Mouse (Mus musculus) olfactory bulb, adult 2 months (tissue): ENCODE measurements around the gene Prpf39. TPM values are rescaled to one million over a fixed set of nuclear protein-coding genes. Genes with fewer than 3 reads are reported as not detected.

ENCODE experiments used
- H3K27ac ChIP-seq: fragments of 200-500 bp; 2 replicates; pipeline ENCODE4 v1.5.1; 2012; ENCODE audit warnings: low read depth, low read length; ENCODE audit not compliant: insufficient read depth
- H3K4me1 ChIP-seq: fragments of 200-500 bp; 2 replicates; pipeline ENCODE4 v1.6.1; 2012; ENCODE audit warnings: low read length; ENCODE audit not compliant: control insufficient read depth, insufficient read depth
- H3K4me3 ChIP-seq: fragments of 200-500 bp; 2 replicates; pipeline ENCODE4 v1.5.1; 2012; ENCODE audit warnings: mild to moderate bottlenecking, low read depth, low read length, moderate library complexity; ENCODE audit not compliant: insufficient read depth
- CTCF ChIP-seq: fragments of 200-500 bp; IDR thresholded peaks from 2 replicates; pipeline ENCODE4 v1.5.1; 2012; ENCODE audit warnings: low read depth, mild to moderate bottlenecking, low read length, moderate library complexity; ENCODE audit not compliant: insufficient read depth
- POLR2A ChIP-seq: fragments of 200-500 bp; IDR thresholded peaks from 2 replicates; pipeline ENCODE4 v1.6.1; 2012; ENCODE audit warnings: mild to moderate bottlenecking, low read depth, low read length, moderate library complexity; ENCODE audit not compliant: insufficient read depth
- WGBS: fragments of 180-500 bp; shearing (Covaris S2); methylation state at CpG from one replicate; pipeline ENCODE4 v1.1.7; 2018; 5-methylcytosine and 5-hydroxymethylcytosine counted together
- polyA plus RNA-seq: library from polyadenylated mRNA; stranded (reverse); fragments of >200 nt; gene quantifications from 2 replicates; pipeline ENCODE4 v1.2.4, GENCODE M21; 2012; ENCODE audit warnings: low replicate concordance; ENCODE audit not compliant: missing spikeins, insufficient read depth, insufficient read length

The Prpf39 gene
- not detected in 2 replicates for polyA plus RNA-seq

DNA sequence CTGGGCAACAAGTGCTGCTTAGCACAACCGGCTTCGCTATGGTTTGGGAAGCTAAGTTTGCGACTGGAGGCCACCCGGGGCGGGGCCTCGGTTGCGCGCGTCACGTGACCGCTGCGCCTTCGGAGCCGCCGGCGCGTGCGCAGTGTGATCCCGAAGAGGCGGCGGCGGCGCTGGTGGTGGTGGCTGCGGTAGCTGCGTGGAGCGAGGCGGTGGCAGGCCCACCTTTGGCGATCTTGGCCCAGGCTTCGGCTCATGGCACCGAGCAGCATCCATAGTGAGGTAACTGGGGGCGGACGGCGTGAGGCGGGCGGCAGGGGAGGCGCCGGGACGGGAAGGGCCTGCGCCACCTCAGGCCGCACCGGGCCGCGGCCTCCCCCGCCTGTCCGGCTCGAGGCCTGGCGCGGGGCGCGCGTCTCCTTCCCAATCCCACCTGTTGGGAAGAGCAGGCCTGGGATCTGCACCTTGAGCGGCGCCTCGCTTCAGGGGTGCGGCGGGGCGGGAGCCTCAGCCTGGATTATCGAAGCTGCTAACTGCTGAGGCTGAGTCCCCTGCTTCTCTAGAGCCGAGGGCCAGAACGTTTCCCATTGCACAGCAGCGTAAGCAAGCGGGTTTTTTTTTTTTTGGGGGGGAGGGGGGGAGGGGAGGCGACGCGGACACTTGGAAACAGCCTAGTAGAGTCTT, at the start of gene Prpf39:
Gene Prpf39, plus strand, starts transcription at position 144 of the 681 bp plus-strand sequence.
- Histone ChIP-seq H3K4me1 (peaks cover 2% of the 10 kb centered on the region; the same call in 1 of the 2 replicates), H3K4me3 (peak within 1 kb of the TSS; percentile 87), H3K27ac (peak within 1 kb of the TSS; percentile 5)
- TF ChIP-seq CTCF = no peak
- TF ChIP-seq POLR2A = peak; percentile 87
- WGBS = under 1% methylated on average over 65 of the region's 65 CpGs

- TF ChIP-seq POLR2A (no peak), CTCF (no peak)
- no peaks in the 10 kb centered on the region for H3K4me1 ChIP-seq
- no peak overlapping the region for H3K4me3 ChIP-seq
- WGBS = 89% methylated on average over 3 of the region's 3 CpGs
- H3K27ac ChIP-seq = no peak overlapping the region
These were observed 28.4 kb upstream of the Prpf39 start for GRCm38 (mm10) chr12:65007725-65008124.

DNA sequence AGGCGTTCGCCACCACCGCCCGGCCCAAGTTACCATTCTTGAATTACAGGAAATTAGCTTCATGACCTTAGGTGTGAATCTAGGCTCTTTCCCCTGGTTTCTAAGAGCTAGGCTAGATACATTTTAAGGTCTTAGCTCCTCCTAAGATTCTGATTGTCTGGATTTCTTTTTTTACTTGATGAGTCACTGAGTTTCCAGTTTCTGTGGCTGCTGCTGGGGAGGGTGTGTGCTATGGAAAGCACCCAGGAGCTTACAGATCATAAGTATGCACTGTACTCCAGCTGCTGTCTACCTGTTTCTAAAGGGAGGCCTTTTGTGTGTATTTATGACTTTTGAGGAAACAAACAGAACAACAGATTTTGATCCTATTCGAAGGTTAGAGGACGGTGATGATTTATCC, 13.3 kb upstream of the Prpf39 start:
- 73% methylated on average over 6 of the region's 6 CpGs for WGBS
- TF ChIP-seq POLR2A (no peak), CTCF (no peak)
- no peak overlapping the region for H3K27ac ChIP-seq
- H3K4me1 ChIP-seq = no peaks in the 10 kb centered on the region
- H3K4me3 ChIP-seq = no peak overlapping the region

DNA sequence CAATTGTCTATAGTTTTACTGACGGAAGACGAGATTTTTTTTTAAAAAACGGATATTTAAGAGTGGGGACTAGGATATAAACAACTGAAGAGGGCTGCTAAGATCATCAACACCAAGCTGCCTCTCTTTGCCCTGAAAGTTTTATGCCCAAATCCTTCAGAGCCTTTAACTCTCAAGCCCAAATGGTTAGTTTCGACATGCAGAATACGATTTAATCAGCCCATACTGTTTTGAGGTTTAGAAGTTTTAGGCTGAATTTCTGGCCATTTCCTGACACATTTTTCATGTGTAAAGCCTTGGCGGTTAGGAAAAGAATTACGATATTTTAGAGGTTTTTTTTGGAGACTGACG, 319 bp upstream of the Prpf39 start:
- Histone ChIP-seq H3K27ac (no peak overlapping the region), H3K4me1 (peaks cover 2% of the 10 kb centered on the region; the same call in 1 of the 2 replicates), H3K4me3 (peak overlapping the region; percentile 87)
- TF ChIP-seq CTCF = no peak
- no peak for TF ChIP-seq POLR2A
- 42% methylated on average over 8 of the region's 8 CpGs for WGBS

DNA sequence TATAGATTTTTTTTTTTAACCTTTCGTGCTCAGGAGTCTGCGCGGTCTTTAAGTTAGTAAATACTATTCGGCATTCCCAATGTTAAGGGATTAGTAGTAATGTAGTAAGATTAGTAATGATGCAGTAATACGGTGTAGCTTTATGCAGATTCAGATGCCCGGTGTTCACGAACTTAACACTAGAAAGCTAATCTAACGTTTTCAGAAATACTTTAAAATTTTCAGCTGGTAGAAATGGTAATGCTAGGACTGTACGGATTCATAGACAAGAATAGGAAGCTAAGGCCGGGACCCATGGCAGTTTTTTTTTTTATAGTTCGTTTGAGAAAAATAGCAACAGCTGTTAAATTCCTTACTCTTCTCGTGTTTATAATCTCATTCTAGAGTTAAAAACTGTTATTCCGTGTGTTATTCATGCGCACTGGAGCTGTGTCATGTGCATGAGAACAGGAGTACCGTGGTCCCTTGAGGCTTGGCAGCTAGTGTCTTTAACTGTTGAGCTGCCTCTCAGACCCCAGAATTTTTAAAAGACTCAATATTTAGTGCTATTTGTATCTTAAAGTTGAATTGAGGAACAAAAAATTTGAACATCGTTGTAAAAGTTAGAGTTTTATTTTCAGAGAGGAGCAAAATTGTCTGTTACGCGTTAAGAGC, 886 bp downstream of the Prpf39 start:
- Histone ChIP-seq H3K4me3 (peak overlapping the region; percentile 87; the same call in 1 of the 2 replicates), H3K27ac (no peak overlapping the region), H3K4me1 (peaks cover 2% of the 10 kb centered on the region; the same call in 1 of the 2 replicates)
- WGBS = 6% methylated on average over 18 of the region's 18 CpGs
- TF ChIP-seq POLR2A = no peak
- TF ChIP-seq CTCF = no peak

DNA sequence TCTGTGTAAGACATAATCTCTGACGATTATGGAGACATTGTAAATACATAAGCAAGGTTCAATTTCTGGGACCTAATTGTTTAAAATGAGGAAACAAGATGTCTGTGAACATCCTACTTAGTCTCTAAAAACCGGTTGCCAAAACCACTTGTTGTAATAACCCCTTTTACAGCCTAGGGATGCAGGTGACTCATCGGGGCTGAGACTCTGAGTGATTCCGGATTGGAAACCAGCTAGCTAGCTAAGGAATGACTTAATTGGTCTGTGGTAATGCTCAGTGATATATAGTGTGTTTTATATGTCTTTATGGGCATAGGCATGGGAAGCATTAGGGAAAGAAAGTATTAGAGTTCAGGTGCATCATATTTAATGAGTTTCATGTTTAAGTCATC, 1.4 kb downstream of the Prpf39 start:
- H3K4me3 ChIP-seq = no peak overlapping the region

GRCm38 (mm10) chr12:65048799-65049198, 12.7 kb downstream of the Prpf39 start:
- no peak overlapping the region for H3K27ac ChIP-seq
- no peaks in the 10 kb centered on the region for H3K4me1 ChIP-seq
- no peak overlapping the region for H3K4me3 ChIP-seq
- no peak for TF ChIP-seq POLR2A
- TF ChIP-seq CTCF = no peak

More for the DNA sequence above, 1.4 kb downstream of the Prpf39 start:
- no peak overlapping the region for H3K27ac ChIP-seq
- 5% methylated on average over 4 of the region's 4 CpGs for WGBS
- no peak for TF ChIP-seq POLR2A
- no peak for TF ChIP-seq CTCF
- peaks cover 2% of the 10 kb centered on the region; the same call in 1 of the 2 replicates for H3K4me1 ChIP-seq

GRCm38 (mm10) chr12:65058203-65058602, 22.1 kb downstream of the Prpf39 start:
- H3K27ac ChIP-seq = no peak overlapping the region
- no peak overlapping the region for H3K4me3 ChIP-seq
- TF ChIP-seq POLR2A (no peak), CTCF (no peak)
- 81% methylated on average over 2 of the region's 2 CpGs for WGBS
- H3K4me1 ChIP-seq = no peaks in the 10 kb centered on the region

- no peak overlapping the region for H3K27ac ChIP-seq
- TF ChIP-seq CTCF (no peak), POLR2A (no peak)
These were observed 24.9 kb downstream of the Prpf39 start for GRCm38 (mm10) chr12:65061082-65061481.

More at GRCm38 (mm10) chr12:65061082-65061481, 24.9 kb downstream of the Prpf39 start:
- no peaks in the 10 kb centered on the region for H3K4me1 ChIP-seq
- H3K4me3 ChIP-seq = no peak overlapping the region
